Mouse (Mus musculus): ENCODE results near the gene Tmem63c.

Gene Tmem63c

GRCm38 (mm10) chr12:87057066-87057465 lies 35.9 kb downstream of the Tmem63c start:
- DNase-seq, result no peak

DNA sequence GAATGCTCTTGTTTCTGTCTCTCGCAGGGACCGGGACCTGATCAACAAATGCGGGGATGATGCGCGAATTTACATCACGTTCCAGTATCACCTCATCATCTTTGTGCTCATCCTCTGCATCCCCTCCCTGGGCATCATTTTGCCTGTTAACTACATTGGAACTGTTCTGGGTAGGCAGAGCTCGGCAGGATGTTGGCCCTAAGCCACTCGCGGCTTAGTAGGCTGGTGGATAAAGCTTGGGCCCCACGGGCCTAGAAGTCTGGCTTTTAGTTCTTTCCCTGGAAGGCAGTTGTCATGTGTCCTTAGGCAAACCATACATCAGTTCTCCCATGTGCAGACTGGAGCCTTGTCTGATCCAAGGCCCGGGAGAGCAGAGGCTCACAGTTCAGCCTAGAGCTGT lies 44.3 kb downstream of the Tmem63c start:
- no peak for DNase-seq

GRCm38 (mm10) chr12:87066429-87066828 lies 45.3 kb downstream of the Tmem63c start:
- DNase-seq, result no peak

DNA sequence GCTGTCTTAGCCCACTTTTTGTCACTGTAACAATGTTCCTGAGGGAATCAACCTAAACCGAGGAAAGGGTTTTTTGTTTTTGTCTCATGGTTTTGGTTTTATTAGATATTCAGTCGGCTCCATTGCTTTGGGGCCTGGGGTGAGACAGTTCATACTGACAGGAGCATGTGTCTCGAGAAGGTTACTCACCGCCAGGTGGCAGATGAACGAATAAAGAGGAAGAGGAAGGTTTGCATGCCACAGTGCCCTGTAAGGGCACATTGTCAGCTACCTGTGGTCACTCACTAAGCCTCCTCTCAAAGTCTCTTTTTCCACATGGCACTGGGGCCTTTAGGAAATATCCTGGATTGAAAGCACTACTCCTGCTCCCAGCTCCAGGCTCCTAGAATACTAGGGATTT lies 49.4 kb downstream of the Tmem63c start:
- no peak for DNase-seq

DNA sequence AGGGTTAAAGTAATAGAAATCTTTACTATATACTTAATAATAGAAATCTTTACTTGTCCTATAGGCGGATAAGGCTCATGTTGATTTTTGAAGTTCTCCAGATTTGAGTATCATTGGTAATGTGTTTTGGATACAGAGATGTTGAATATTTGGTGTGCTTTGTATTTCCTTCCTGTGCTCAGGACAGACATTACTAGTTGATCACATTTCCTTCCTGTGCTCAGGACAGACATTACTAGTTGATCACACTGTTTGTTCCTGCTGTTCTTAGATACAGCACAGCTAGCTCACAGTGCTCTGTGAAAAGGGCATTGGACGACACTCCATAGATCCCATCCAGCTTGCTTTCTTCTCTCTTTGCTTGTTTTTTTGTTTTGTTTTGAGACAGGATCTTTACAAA lies 55.5 kb downstream of the Tmem63c start:
- no peak for DNase-seq

- no peak for DNase-seq
Observed at GRCm38 (mm10) chr12:87082797-87083196, 61.7 kb downstream of the Tmem63c start.

DNA sequence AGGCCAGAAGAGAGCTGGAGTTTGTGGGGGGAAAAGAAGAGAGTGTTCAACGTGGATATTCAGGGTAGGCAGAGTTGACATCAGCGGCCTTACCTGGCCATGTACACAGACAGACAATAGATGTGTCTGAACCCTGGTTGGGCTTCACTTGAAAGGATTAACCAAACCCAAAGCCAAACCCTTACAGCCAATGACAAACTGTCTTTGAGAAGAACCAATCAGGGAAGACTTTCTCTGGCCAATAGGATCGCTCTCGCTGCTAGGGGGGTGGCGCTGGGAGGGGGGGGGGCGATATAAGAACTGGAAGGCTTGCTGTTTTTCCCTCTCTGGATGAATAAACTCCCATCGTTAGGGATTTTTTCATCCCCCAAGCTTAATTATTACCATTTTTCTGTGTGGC lies 66.1 kb downstream of the Tmem63c start:
- no peak for DNase-seq

GRCm38 (mm10) chr12:87088331-87088730 lies 67.2 kb downstream of the Tmem63c start:
- no peak for DNase-seq

- DNase-seq, result no peak
Observed at GRCm38 (mm10) chr12:87089255-87089654, 68.1 kb downstream of the Tmem63c start.

DNA sequence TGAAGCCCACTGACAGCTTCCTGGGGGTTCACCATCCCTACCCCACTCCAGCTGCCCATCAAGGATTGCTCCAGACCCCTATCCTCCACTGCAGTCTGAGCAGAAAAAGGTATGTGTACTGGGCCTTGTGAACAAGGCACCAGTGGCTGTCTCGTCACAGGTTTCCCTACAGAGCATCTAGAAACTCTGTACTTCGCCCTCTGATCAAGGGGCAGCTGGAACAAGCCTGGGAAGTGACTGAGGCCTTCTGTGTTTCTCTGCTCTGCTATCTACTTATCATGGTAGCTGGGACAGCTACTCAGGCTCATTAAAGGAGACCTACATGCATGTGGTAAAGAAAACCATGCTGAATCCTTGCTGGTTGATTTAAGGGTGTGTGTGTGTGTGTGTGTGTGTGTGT lies 68.6 kb downstream of the Tmem63c start:
- DNase-seq, result no peak

DNA sequence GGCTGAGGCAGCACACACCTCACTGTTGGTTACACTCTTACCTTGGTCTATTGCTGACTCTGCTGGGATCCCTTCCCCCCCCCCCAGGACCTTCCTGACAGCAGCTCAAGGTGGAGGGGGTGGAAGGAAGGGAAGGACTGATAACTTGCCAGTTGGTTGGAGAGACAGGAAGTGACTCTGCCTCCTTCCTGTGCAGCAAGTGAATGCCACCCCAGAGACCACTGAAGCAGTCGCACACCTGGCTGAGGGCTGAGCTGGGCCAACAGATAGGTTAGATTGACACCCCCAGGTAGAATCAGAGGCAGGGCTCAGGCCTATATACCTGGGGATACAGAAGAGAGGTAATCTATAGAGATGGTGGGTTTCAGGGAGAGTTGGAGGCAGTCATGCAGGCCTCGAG lies 70.8 kb downstream of the Tmem63c start:
- DNase-seq, result no peak

GRCm38 (mm10) chr12:87093249-87093648 lies 72.1 kb downstream of the Tmem63c start:
- no peak for DNase-seq

GRCm38 (mm10) chr12:87093671-87094070 lies 72.5 kb downstream of the Tmem63c start:
- DNase-seq, result no peak

- DNase-seq, result no peak
Observed at GRCm38 (mm10) chr12:87100331-87100730, 79.2 kb downstream of the Tmem63c start.

DNA sequence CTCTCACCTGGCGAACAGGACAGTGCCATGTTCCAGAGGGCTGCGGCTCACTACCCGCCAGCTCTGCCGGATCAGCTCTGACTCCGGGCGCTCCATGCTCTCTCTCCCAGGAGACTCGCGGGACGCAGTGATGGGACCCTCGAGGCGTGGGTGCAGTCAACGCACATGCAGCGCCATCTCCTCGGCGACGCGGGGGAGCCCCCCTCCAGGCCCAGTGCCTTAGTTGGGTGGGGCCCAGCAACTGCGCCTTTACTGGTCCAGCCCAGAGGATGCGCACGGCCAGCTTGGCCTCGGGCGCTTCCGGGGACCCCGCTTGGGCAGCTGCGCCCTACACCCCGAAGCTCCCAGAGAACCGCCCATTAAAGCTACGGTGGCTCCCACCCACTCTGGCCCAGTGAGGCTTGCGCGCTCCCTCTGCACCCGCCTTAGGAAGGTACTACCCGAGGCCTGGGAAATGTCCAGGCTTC lies 81.1 kb downstream of the Tmem63c start, which contains the start of gene Ngb:
Gene Ngb (minus strand): TSS at position 375 of the 467 bp plus-strand sequence.
- no peak for DNase-seq

- DNase-seq, result no peak
Observed at GRCm38 (mm10) chr12:87103471-87103870, 82.3 kb downstream of the Tmem63c start.

DNA sequence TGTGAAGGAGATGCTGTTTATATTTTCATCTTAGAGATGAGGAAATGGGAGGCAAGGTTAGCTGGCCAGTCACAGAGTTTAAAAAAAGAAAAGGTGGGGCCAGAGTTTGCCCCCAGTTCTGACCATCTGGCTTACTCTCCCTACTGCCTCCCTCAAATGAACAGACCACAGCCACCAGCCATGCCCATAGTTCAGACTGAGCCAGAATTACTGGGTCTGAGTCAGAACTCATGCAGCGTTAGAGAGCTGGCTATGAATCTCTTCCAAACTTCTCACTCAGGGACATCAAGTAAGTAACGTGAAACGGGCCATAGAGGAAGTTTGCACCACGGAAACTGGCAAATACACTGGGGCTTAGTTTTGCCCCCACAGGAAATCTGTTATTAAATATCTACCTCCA lies 83.7 kb downstream of the Tmem63c start:
- DNase-seq, result no peak

- no peak for DNase-seq
Observed at GRCm38 (mm10) chr12:87107357-87107977, 86.3 kb downstream of the Tmem63c start.

DNA sequence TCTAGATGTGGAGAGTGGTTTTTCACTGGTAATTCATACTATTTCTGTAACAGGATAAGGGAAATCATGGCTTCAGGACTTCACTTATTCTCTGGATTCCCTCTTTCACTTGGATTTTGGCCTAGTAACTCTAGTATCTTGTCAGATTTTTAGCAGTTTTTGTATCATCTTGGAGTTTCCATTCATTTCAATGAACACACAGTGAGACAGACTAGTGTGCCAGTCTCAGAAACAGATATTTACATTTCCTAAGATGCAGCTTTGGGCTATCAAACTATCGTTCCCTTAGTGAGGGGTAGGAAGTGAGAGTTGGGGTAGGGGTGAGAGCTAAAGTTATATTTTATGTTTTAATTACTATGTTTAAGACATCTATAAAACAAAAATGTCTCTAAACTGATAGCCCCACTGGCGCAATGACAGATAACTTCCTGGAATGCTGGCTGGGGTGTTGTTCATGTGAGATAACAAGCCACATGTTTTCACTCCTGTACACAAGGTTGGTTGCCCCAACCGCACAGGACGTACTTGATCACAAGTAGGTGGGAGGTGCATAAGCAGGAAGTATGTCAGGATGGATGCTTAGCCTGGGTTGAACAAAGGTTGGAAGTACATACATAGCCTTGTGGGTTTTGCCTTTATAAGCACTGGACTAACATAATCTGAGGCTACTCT lies 100.9 kb downstream of the Tmem63c start:
- DNase-seq, result no peak

DNA sequence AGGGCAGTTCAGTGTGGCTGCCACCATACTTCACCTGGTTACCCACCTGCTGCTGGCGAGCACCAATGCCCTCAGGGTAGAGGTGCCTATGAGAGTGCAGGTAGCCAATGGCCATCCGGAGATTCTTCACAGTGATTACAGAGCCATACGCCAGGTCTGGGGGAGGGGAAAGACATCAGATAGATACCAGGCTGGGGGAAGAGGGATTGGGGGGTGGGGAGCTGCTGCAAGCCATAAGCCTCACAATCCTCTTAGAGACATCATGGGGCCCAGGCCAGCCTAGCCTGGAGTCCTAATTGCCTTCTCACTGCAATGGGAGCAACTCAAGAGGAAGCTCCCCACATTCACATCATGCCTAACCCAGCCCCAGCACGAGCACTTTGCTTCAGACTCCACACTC lies 106.1 kb downstream of the Tmem63c start:
- no peak for DNase-seq

- DNase-seq, result no peak
Observed at GRCm38 (mm10) chr12:87130224-87130623, 109.1 kb downstream of the Tmem63c start.

GRCm38 (mm10) chr12:87131181-87131580 lies 110.0 kb downstream of the Tmem63c start:
- no peak for DNase-seq

GRCm38 (mm10) chr12:87131619-87132018 lies 110.5 kb downstream of the Tmem63c start:
- DNase-seq, result no peak

DNA sequence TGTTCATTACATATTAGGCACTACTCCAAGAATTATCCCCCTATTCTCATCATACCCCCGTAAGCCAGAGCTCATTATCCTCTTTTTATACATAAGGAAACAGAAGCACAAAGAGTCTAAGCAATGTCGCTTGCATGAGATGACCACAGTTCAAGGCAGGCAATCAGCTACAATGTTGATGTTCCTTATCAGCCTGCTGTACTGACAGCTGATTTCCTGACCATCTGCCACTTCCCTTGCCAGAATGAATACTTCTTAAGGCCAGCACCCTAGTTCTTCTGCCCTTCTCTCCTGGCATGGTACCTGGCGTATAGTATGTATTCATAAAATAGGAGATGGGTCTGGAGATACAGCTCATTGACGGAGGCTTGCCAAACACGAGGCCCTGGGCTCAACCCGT lies 111.1 kb downstream of the Tmem63c start:
- no peak for DNase-seq

- DNase-seq, result peak; percentile 75
Observed at GRCm38 (mm10) chr12:87132784-87133183, 111.6 kb downstream of the Tmem63c start.

Data from heart, adult 11 months (tissue).